Mouse (Mus musculus) thymus, postnatal 10 days (tissue): ENCODE measurements around the gene Eif1.
"Not testable (repeated sequence)": the region's sequence is repeated elsewhere in the genome, so short reads cannot be mapped to it uniquely, and the experiment has no call there.

ENCODE experiments used
- DNase-seq, 2 experiments: peaks; one replicate each; pipeline ENCODE4 v3.0.0; 2021; ENCODE audit warnings: low spot score in 2 of 2

Eif1 gene

DNA sequence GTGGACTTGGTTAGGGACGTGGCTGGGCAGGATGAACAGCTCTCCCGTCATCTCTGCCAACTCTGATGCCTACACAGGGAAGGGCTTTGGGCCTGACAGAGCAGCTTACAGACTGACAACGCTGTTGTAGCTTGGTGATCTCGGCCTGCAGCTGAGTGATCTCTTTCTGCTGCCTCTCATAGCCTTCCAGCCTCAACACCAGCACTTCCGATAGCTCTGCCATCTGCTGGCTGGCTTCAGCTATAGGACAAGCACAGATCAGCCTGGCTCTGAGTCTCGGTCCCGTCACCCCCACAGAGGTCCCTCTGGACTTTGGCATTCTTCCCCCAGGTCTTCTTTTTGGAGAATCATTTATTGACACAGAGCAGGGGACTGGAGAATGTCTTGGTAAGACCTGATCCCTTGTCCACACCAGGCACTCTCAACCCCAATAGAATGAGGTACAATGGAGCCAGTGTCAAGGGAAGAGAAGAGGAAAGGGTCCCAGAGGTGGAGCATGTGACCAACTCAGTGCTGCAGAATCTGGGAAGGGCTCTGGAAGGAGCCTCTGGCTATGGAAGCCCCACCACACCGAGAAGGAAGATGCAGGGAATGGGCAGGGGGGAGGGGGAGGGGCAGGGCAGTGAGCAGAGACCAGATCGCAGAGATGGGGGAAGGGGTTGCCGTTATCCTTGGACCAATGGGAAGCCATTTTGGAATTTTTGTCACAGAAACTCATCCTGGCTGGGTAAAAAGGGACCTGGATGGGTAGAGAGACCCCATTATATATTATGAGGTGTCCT lies 32.6 kb downstream of the Eif1 start:
- no peak for DNase-seq

DNA sequence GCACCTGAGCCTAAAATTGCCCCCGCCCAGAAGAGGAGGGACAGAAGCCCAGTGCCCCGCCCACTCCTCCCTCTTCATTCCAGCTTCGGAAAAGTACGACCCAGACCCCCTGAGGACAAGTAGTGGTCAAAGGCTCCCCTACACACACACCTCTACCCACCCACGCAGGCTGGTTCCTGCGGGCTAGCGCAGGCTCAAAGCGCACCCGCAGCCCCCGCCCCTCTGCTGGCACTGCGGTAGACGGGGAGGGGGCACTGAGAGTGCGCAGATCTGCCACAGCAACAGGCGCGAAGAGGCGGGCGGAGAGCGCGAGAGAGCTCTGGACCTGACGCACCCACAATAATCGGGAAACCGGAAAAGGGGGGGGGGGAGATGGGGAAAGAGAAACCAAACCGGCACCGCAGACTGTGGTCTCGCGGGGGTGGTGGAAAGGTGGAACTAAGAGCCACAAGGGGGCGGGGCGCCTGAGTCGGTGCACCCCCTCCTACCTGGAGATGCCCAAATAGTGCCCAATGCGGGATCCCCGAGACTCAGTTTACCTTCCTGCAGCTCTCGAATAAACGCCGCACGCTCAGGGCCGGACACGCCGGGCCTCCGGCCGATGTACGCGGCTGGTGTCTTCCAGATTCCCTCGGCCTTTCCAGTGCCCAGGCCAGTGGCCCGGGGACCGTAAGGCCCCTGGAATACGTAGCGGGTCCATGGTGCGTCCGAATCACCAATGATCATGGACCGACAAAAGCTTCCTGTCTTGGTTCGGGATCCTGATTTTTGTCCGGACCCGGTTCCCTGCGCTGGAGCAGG lies 35.7 kb downstream of the Eif1 start:
- DNase-seq = peak; percentile 49 to 56

- peak; percentile 20 to 47 for DNase-seq
These were observed 36.5 kb downstream of the Eif1 start, which contains the start of gene Hap1 for GRCm38 (mm10) chr11:100355972-100356818. Gene Hap1, minus strand, starts transcription at chr11:100356128.

DNA sequence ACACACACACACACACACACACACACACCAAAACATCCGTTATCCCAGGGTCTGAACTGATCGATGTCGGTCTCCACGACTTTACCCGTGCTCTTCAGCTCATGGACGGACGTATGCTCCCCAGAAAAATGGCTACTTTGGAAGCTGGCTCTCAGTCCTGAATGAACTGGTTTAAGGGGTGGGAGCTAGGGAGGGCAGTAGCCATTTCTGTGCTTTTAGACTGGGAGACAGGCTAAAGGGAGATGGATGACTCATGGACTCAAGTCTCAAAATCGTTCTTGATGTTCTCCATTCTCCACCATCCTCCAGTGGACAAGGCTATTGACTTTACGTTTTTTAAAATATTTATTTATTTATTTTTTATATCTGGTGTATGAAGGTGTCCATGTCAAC lies 37.1 kb downstream of the Eif1 start:
- DNase-seq = no peak

- no peak for DNase-seq
These were observed 37.7 kb downstream of the Eif1 start for GRCm38 (mm10) chr11:100357408-100357807.

- no peak for DNase-seq
These were observed 40.5 kb downstream of the Eif1 start for GRCm38 (mm10) chr11:100360175-100360574.

DNA sequence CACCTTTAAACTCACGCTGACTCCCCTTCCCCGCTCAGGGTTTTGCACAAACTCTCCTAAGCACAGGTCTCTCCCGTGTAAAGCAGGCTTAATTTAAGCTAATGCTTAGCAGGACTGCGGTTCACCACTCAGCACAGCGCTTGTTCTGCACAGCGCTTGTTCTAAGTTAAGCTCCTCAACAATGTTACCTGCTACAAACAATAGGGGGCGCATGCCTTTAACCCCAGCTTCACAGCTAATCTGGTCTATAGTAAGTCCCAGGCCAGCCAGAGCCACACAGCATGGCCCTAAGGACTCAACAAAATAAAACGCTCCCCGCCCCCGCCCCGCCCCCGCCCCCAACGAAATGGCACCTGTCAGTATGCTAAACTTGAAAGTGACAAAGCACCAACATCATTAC lies 41.4 kb downstream of the Eif1 start:
- not testable (repeated sequence) for DNase-seq

DNA sequence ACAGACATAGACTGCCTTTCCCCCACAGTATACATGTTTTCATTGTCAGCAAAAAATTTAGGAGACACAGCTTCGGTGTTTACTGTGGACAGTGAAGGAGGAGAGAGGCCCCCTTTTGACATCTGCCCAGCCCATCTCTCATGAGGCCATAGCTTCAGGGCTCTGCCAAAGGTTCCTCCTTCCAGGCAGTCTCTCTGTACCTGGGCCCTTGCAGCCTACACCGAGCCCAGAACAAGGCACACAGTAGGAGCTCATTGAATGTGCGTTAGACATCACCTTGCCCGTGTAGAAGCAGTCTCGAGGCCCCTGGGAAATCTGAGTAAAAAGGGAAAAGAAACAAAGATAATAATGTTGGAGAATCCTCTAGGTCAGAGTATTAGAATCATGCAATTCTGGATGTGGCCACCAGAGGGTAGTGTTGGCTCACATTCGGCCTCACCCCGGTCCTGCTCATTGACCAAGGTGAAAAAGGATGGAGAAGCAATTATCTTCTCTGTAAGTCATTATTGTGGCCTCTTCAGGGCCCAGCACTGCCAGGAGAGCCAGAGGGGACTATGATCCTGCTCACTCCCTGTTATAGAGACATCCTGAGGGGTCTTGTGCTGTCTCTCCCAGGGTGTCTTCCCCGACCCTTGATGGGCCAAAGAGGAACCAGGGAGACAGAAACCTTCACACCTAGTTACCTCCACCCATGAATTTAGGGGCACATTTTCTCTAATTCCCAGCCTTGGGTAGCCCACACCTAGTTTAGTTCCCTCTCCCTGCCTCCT lies 42.7 kb downstream of the Eif1 start:
- peak; percentile 50 to 78 for DNase-seq

DNA sequence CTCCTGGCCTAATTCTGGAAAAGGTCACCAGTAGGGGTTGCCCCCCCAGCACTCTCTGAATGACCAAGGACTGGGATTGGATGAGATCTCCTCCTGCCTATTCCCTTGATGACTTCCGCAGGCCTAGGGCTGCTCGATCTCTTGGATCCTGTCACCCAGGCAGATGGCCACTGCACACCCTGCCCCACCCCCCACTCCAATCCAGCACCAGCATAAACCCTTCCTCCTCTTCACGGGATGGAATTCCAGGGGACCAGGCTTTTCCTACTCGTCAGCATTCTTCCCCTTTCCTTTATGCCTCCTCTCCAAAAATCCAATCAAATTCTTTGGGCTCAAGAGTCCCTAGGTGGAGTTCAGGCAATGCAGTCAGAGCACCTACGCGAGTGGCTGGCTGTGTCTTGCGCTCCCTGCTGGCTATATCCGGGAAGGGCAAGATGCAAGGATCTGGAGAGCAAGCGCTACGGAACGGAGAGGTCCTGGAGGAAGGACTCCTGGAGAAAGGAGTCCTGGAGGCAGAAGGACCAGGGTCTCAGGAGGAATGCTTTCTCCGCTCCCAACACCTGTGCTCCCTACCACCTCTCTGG lies 43.4 kb downstream of the Eif1 start:
- peak; percentile 53 to 71 for DNase-seq

DNA sequence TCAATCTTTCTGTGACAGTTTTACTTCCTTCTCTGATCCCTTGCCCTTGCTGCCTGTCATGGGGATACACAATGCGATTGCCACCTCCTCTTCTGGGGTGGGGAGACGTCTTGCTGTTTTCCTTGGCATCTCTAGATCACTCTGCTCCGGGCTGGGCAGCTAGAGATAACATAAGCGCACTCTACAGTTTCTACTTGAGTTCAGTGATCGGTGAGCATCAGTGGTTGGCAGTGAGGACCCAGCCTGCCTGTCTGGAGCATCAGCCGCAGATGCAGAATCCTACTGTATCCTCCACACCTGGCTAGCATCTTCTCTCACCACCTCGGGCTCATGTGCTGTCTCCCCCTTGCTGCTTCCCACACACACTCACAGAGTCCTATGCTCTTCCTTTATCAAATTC lies 49.5 kb downstream of the Eif1 start:
- no peak for DNase-seq

DNA sequence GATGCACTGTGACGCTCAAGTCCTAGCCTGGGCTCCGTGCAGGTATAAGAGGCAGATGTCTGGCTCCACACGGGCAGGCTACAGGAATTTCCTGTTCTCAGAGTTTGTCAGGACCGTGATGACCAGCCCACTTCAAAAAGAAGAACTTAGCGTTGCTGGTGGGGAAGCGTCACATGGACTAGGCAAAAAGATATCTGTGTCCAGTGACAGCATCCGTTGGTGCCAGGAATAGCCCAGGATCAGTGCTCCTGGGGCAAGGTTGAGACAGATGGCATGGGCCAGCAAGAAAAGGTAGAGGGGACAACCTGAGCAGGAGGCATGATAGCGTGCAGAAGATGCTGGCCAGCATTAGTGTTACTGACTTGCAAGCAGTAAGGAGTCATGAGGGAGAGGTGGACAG lies 50.1 kb downstream of the Eif1 start:
- no peak for DNase-seq
